Comparison of ENCODE assay signal across 18 mouse cellular contexts in genomic region chr16:23833603-23834002, GRCm38 (mm10). TPM values are rescaled to one million over a fixed set of nuclear protein-coding genes. Genes with fewer than 3 reads are reported as not detected.
DNase-seq lines count a peak whose midpoint lies in the region; ATAC-seq and TF ChIP-seq lines count a peak whose summit lies in the region.
"Had no signal": no experiment of that assay in that cellular context is flagged by ENCODE, and none has a peak within 500 bp of the region (broad histone marks: within the 10 kb centered on the region; RNA-seq: fewer than 3 reads in every experiment).

No protein-coding gene starts in this region.

- H3K27ac ChIP-seq in midbrain, embryonic 13.5 days, result no peak overlapping the region
- H3K27ac ChIP-seq in midbrain, embryonic 10.5 days (replicated peaks), result no peak overlapping the region
- H3K27ac ChIP-seq in lung, embryonic 16.5 days (ENCODE audit: low read length), result no peak overlapping the region
- H3K27ac ChIP-seq in stomach, postnatal 0 days (replicated peaks), result no peak overlapping the region
- H3K27ac ChIP-seq: left cerebral cortex, adult 2 months; limb, embryonic 15.5 days had no signal

- no peaks in the 10 kb centered on the region for H3K27me3 ChIP-seq in midbrain, embryonic 13.5 days
- H3K27me3 ChIP-seq in midbrain, embryonic 10.5 days (ENCODE audit: low read depth, poor library complexity, severe bottlenecking), result peaks cover 2% of the 10 kb centered on the region; the same call in 1 of the 2 replicates
- H3K27me3 ChIP-seq in lung, embryonic 16.5 days (ENCODE audit: control insufficient read depth, insufficient read depth, low read depth, low read length), result no peaks in the 10 kb centered on the region
- H3K27me3 ChIP-seq in stomach, postnatal 0 days (ENCODE audit: control insufficient read depth, insufficient read depth, low read length), result no peaks in the 10 kb centered on the region
- H3K27me3 ChIP-seq: heart, embryonic 12.5 days; limb, embryonic 15.5 days had no signal

- no peak for TF ChIP-seq CTCF in stomach, postnatal 0 days (IDR thresholded peaks at IDR 0.05; ENCODE audit: low read depth)

- H3K4me3 ChIP-seq in midbrain, embryonic 13.5 days (replicated peaks), result no peak overlapping the region
- H3K4me3 ChIP-seq in midbrain, embryonic 10.5 days, result no peak overlapping the region
- H3K4me3 ChIP-seq in lung, embryonic 16.5 days (ENCODE audit: low read length), result no peak overlapping the region
- no peak overlapping the region for H3K4me3 ChIP-seq in stomach, postnatal 0 days (ENCODE audit: low read depth, low read length)
- H3K4me3 ChIP-seq: heart, embryonic 12.5 days; left cerebral cortex, adult 2 months; limb, embryonic 15.5 days had no signal

- DNase-seq in adrenal gland, adult (ENCODE audit: inconsistent age in 2 of 2, low spot score in 1 of 2), result peak; percentile 50 to 80
- DNase-seq in adrenal gland, postnatal 4 days (ENCODE audit: low spot score in 2 of 2), result no peak
- no peak for DNase-seq in midbrain, embryonic 10.5 days (ENCODE audit: low spot score)
- peak; percentile 65 for DNase-seq in stomach, postnatal 0 days (ENCODE audit: low spot score)
- no peak for DNase-seq in retina, embryonic 14.5 days (ENCODE audit: low spot score)
- DNase-seq: gastrocnemius, postnatal 14 days; heart, postnatal 4 days; kidney, adult 18-20 months; kidney, postnatal 4 days; thymus, adult 2 months had no signal

- no peaks in the 10 kb centered on the region for H3K36me3 ChIP-seq in midbrain, embryonic 13.5 days
- no peaks in the 10 kb centered on the region for H3K36me3 ChIP-seq in midbrain, embryonic 10.5 days
- H3K36me3 ChIP-seq in lung, embryonic 16.5 days (ENCODE audit: control insufficient read depth, insufficient read depth, low read length), result no peaks in the 10 kb centered on the region
- H3K36me3 ChIP-seq in stomach, postnatal 0 days (ENCODE audit: control insufficient read depth, insufficient read depth, low read length), result no peaks in the 10 kb centered on the region
- H3K36me3 ChIP-seq: heart, embryonic 12.5 days; limb, embryonic 15.5 days had no signal

- no peak overlapping the region for H3K9ac ChIP-seq in midbrain, embryonic 13.5 days (replicated peaks)
- no peak overlapping the region for H3K9ac ChIP-seq in lung, embryonic 16.5 days (ENCODE audit: low read length)
- no peak overlapping the region for H3K9ac ChIP-seq in stomach, postnatal 0 days (ENCODE audit: low read length)
- H3K9ac ChIP-seq: heart, embryonic 12.5 days; limb, embryonic 15.5 days had no signal

- H3K9me3 ChIP-seq in midbrain, embryonic 13.5 days, result no peaks in the 10 kb centered on the region; the same call in 1 of the 2 replicates
- H3K9me3 ChIP-seq in midbrain, embryonic 10.5 days (replicated peaks), result peaks cover 5% of the 10 kb centered on the region; the same call in 1 of the 2 replicates
- peaks cover 5% of the 10 kb centered on the region for H3K9me3 ChIP-seq in lung, embryonic 16.5 days (ENCODE audit: control insufficient read depth, low read length)
- no peaks in the 10 kb centered on the region; the same call in 1 of the 2 replicates for H3K9me3 ChIP-seq in stomach, postnatal 0 days (ENCODE audit: control insufficient read depth, low read length)
- H3K9me3 ChIP-seq: limb, embryonic 15.5 days had no signal

- WGBS in midbrain, embryonic 13.5 days, result 69% methylated on average over 2 of the region's 2 CpGs
- WGBS in midbrain, embryonic 10.5 days, result 76% methylated on average over 2 of the region's 2 CpGs
- 37% methylated on average over 2 of the region's 2 CpGs for WGBS in lung, embryonic 16.5 days
- 20% methylated on average over 2 of the region's 2 CpGs for WGBS in stomach, postnatal 0 days

- TF ChIP-seq EP300 in stomach, postnatal 0 days (optimal IDR thresholded peaks at IDR 0.05), result no peak

- H3K4me1 ChIP-seq in midbrain, embryonic 13.5 days (replicated peaks), result peaks cover 8% of the 10 kb centered on the region; the same call in 1 of the 2 replicates
- peaks cover 4% of the 10 kb centered on the region for H3K4me1 ChIP-seq in midbrain, embryonic 10.5 days
- no peaks in the 10 kb centered on the region for H3K4me1 ChIP-seq in lung, embryonic 16.5 days (replicated peaks; ENCODE audit: control insufficient read depth, insufficient read depth, low read length)
- H3K4me1 ChIP-seq in stomach, postnatal 0 days (replicated peaks; ENCODE audit: control insufficient read depth, insufficient read depth), result no peaks in the 10 kb centered on the region
- H3K4me1 ChIP-seq: limb, embryonic 15.5 days had no signal

- ATAC-seq in midbrain, embryonic 13.5 days, result 0 out of 2 replicates have a peak, but pooled peaks have one; percentile 30
- peak; percentile 52; the same call in 1 of the 2 replicates for ATAC-seq in lung, embryonic 16.5 days (ENCODE audit: low read depth)
- peak; percentile 87; the same call in 1 of the 2 replicates for ATAC-seq in stomach, postnatal 0 days (ENCODE audit: low FRiP score, low TSS enrichment)
- no peak for ATAC-seq in megakaryocyte-erythroid progenitor cell, adult 5-6 weeks (replicated peaks; ENCODE audit: low FRiP score, low TSS enrichment, poor library complexity, severe bottlenecking)
- ATAC-seq: Patski had no signal

- no peak overlapping the region for H3K4me2 ChIP-seq in midbrain, embryonic 13.5 days (replicated peaks)
- H3K4me2 ChIP-seq in lung, embryonic 16.5 days (ENCODE audit: low read depth, low read length), result no peak overlapping the region
- H3K4me2 ChIP-seq in stomach, postnatal 0 days (replicated peaks; ENCODE audit: low read depth), result no peak overlapping the region
- H3K4me2 ChIP-seq: heart, embryonic 12.5 days; limb, embryonic 15.5 days had no signal

RNA-seq across cellular contexts. Expression of gene Sst, which starts 57.2 kb away (rescaled TPM):
- 10 to 100 TPM in 1 of 2 experiments, 1 to 10 TPM in 1; 1.7 to 37.7 TPM for total RNA-seq in adrenal gland, postnatal 4 days (2021)
- polyA plus RNA-seq in midbrain, embryonic 13.5 days (2015; fragmentation: Nextera tagmentation; extraction: Ambion mirVana), result 147 and 154 TPM in 2 replicates
- 29.9 and 39.9 TPM in 2 replicates for polyA plus RNA-seq in midbrain, embryonic 10.5 days (2016; fragmentation: Nextera tagmentation; extraction: Ambion mirVana)
- polyA plus RNA-seq in lung, embryonic 16.5 days (2015; fragmentation: Nextera tagmentation; extraction: Ambion mirVana), result not detected in 2 replicates
- polyA plus RNA-seq in stomach, postnatal 0 days (2015; fragmentation: Nextera tagmentation; extraction: Ambion mirVana), result 63.4 and 63.9 TPM in 2 replicates
- total RNA-seq in megakaryocyte-erythroid progenitor cell, adult 5-6 weeks (2014; fragmentation: Nextera tagmentation), result not detected in 2 replicates
- total RNA-seq in megakaryocyte-erythroid progenitor cell, adult 5-6 weeks (2017), result not detected in 2 replicates
- total RNA-seq: adrenal gland, adult 18-20 months; gastrocnemius, postnatal 14 days; heart, postnatal 4 days had no signal
- polyA plus RNA-seq: Patski had no signal

Comparison
In these comparisons a context has a peak if more than half of its experiments do, and no peak if none do; other contexts are left out.
1. DNase-seq: peak in adrenal gland, adult (2 of 2) and stomach, postnatal 0 days (single experiment); none in adrenal gland, postnatal 4 days (0 of 2), midbrain, embryonic 10.5 days (single experiment) and retina, embryonic 14.5 days (single experiment).
2. RNA of gene Sst, which starts 57.2 kb away (polyA plus RNA-seq): 147 to 154 TPM in midbrain, embryonic 13.5 days, 63.4 to 63.9 TPM in stomach, postnatal 0 days and 29.9 to 39.9 TPM in midbrain, embryonic 10.5 days; not detected in lung, embryonic 16.5 days; every median in the first group is over 10 times any median in the second.